Mouse (Mus musculus): ENCODE results near the gene Fam155a.

Fam155a gene

GRCm38 (mm10) chr8:9180686-9181315 lies 590.2 kb downstream of the Fam155a start:
- DNase-seq (ENCODE audit: low read depth, low spot score), result no peak

DNA sequence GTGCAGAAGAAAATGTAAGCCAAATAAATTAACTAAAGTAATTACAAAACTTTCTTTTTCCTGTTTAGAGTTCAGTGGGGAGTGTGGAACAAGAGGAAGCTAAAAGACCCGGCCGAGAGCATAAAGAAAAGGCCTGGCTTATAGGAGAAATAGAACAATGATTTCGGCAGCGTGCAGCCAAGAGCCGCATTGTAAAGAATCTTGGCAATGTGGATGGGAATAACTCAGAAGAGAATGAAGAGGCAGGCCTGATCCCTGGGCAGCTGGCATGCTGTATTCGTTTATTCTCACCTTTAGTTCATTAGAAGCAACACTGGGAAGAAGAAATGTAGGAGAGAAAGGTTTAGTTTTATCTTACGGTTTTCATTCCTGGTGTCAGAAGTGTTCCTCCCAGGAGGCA lies 594.0 kb downstream of the Fam155a start:
- DNase-seq (ENCODE audit: low read depth, low spot score), result no peak

DNA sequence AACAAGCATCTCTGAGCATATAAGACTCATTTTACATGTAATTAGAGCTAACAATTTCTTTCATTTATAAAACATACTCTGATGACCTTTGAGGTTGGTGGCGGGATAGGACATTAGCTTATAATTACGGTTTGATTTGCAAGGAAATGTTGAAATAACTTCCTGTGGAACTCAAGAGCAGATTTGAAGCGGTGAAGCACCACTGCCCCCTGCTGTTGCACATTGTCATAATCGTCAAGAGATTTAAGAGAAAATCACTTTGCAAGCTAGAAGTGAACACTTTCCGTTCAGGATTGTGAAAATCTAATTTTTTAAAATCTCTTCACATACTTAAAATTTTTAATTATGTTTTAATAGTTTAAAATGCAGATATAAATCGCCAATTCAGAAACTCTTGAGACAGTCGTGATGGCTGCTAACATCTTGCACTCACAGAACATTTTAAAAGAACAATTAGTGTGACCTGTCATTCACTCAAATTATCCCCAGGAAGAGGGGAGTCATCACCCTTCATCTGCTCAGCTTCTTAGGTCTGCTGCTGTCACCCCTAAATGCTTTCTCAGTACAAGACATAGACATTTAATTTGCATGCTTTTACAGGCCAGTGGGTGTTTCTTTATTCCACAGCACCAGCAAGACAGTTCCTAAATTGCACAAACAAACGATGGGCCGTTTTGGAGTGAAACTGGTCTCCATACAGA lies 595.9 kb downstream of the Fam155a start:
- peak; percentile 41 for DNase-seq (ENCODE audit: low read depth, low spot score)

- DNase-seq (ENCODE audit: low read depth, low spot score), result no peak
Observed at GRCm38 (mm10) chr8:9171848-9172247, 599.1 kb downstream of the Fam155a start.

DNA sequence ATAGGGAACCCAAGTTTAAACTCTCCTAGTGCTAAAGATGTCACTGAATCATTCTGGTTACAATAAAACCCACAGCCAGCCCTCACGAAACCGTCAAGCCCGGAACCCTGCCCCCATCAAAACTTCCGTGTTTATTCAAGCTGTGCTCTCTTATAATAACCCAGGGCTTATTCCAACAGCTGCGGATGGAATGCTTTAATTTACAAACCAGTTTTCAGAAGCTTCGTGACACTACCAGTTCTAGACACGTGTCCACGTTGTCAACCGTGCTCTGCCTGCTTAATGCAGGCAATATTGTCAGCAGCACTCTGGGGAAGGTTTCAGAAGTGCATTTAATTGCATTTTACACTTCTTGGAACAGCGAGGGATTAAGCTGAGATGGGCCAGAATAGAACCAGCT lies 603.0 kb downstream of the Fam155a start:
- no peak for DNase-seq (ENCODE audit: low read depth, low spot score)

- DNase-seq (ENCODE audit: low read depth, low spot score), result no peak
Observed at GRCm38 (mm10) chr8:9161606-9162005, 609.4 kb downstream of the Fam155a start.

DNA sequence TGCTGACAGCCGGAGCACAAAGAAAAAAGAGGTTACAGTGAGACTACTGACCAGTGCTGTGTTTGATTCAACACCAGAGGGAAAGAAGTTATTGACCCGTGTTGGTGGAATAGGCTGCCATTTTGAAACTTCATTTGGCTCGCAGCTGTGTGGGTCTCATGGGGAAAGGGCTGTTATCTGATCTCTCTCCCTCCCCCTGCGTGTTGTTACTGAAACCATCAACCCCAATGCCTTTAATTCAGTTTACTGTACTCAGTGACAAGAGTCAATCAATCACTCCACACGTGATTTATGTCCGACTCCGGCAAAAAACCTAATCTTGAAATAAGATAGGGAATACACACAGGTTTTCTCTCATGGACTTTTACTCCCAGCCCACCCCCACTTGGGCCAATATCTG lies 611.6 kb downstream of the Fam155a start:
- no peak for DNase-seq (ENCODE audit: low read depth, low spot score)

- DNase-seq (ENCODE audit: low read depth, low spot score), result no peak
Observed at GRCm38 (mm10) chr8:9158652-9159051, 612.3 kb downstream of the Fam155a start.

DNA sequence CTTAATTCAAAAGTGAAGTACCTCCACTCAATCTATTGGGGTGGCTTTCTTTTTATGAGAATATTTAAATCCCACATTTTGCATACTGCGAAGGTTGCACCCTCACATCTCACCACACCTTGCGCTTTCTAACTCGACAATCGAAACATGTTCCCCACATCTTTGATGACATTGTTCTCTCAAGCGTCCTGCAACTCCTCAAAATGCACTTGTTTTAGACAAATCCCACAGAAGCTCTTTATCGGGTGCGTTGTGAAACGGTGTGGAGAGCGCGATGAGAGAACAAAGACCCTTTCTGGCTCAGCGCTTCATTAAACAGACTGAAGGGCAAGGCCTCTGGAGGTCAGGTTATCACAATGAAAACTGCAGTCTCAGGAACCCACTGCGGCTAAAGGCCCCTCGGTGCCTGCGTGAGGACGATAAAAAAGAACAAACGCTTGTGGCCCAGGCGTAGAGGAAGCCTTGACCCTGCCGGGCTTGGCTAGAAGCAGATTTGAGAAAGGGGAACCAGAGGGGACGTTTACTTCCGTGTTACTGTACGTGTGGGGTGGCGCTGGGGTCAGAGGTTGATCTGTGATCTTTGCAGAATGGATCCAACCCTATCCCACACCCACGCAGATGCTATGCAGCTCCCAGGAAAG lies 613.7 kb downstream of the Fam155a start:
- DNase-seq (ENCODE audit: low read depth, low spot score), result peak; percentile 18

Measured in R1 (cell line).